8 mouse cellular contexts compared by ENCODE assay signal in the genomic region with DNA sequence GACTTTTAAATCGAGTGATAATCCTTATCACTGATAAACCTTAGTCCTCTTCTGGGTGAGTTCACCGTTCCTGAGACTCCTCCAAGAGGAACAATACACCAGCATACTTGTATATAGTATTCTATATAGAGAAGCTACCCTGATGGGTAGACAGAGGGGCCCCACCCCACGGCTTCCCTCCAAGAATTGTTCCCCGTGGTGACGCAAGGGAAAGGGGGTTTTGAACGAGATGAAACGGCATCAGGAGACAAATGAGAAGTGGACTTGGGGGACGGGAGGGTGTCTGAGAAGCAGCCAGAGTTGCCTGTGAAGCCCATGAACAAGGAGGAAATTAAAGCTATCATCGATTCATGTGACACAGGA. TPM values are rescaled to one million over a fixed set of nuclear protein-coding genes. Genes with fewer than 3 reads are reported as not detected.
DNase-seq lines count a peak whose midpoint lies in the region; ATAC-seq and TF ChIP-seq lines count a peak whose summit lies in the region.

No protein-coding gene starts in this region.

- peak; percentile 19 for DNase-seq in kidney, adult 11 months
- DNase-seq in kidney, postnatal 14 days: no peak
- peak; percentile 82 for DNase-seq in MEL (ENCODE audit: low read depth, low spot score)
- DNase-seq in forebrain, embryonic 10.5 days (ENCODE audit: extremely low spot score, low spot score): no peak
- no peak for DNase-seq in frontal cortex, postnatal 10 days (ENCODE audit: low spot score in 2 of 2)
- DNase-seq in testis, postnatal 10 days (ENCODE audit: low spot score): no peak

- H3K4me3 ChIP-seq in MEL (ENCODE audit: control insufficient read depth in 1 of 2, insufficient read depth in 1 of 2, low read depth in 2 of 2, low read length in 2 of 2): peak overlapping the region; percentile 54 to 90
- H3K4me3 ChIP-seq in forebrain, embryonic 10.5 days: peak overlapping the region; percentile 95
- peak overlapping the region; percentile 64 for H3K4me3 ChIP-seq in intestine, postnatal 0 days (ENCODE audit: low read depth, low read length)
- H3K4me3 ChIP-seq in midbrain, embryonic 12.5 days: peak overlapping the region; percentile 94

- no peak for TF ChIP-seq EP300 in MEL (IDR thresholded peaks at IDR 0.05; ENCODE audit: low read depth in 1 of 2, low read length in 2 of 2)

- no peak for TF ChIP-seq POLR2A in MEL (IDR thresholded peaks at IDR 0.05; ENCODE audit: control insufficient read depth in 1 of 2, insufficient read depth in 1 of 2, low read depth in 1 of 2, low read length in 2 of 2, poor library complexity in 1 of 2)

- H3K4me2 ChIP-seq in intestine, postnatal 0 days (replicated peaks; ENCODE audit: low read depth): peak overlapping the region; percentile 84
- H3K4me2 ChIP-seq in midbrain, embryonic 12.5 days (replicated peaks): peak overlapping the region; percentile 57

- TF ChIP-seq RAD21 in MEL (IDR thresholded peaks at IDR 0.05; ENCODE audit: low read depth, low read length): no peak

- ATAC-seq in intestine, postnatal 0 days: peak; percentile 21; the same call in 1 of the 2 replicates
- ATAC-seq in midbrain, embryonic 12.5 days (ENCODE audit: low FRiP score, low read depth): peak; percentile 57

- peak overlapping the region; percentile 60 for H3K9ac ChIP-seq in MEL (ENCODE audit: control insufficient read depth, low read depth, low read length, poor library complexity, severe bottlenecking)
- peak overlapping the region; percentile 90; the same call in 1 of the 2 replicates for H3K9ac ChIP-seq in intestine, postnatal 0 days (ENCODE audit: low read depth, low read length)
- peak overlapping the region; percentile 95; the same call in 1 of the 2 replicates for H3K9ac ChIP-seq in midbrain, embryonic 12.5 days (replicated peaks)

- 16% methylated on average over 9 of the region's 9 CpGs for WGBS in forebrain, embryonic 10.5 days
- 5% methylated on average over 9 of the region's 9 CpGs for WGBS in intestine, postnatal 0 days
- WGBS in midbrain, embryonic 12.5 days: 12% methylated on average over 9 of the region's 9 CpGs

- H3K4me1 ChIP-seq in MEL (ENCODE audit: control insufficient read depth in 1 of 2, insufficient read depth in 2 of 2, low read length in 2 of 2): peaks cover 0 to 11% of the 10 kb centered on the region in 2 experiments; a peak in 3 of 4 replicates
- peaks cover 26% of the 10 kb centered on the region for H3K4me1 ChIP-seq in forebrain, embryonic 10.5 days
- H3K4me1 ChIP-seq in intestine, postnatal 0 days (replicated peaks; ENCODE audit: control insufficient read depth, insufficient read depth, low read length): no peaks in the 10 kb centered on the region
- H3K4me1 ChIP-seq in midbrain, embryonic 12.5 days: peaks cover 18% of the 10 kb centered on the region

- peak overlapping the region; percentile 63 for H3K27ac ChIP-seq in MEL (ENCODE audit: control insufficient read depth, low read depth, low read length)
- H3K27ac ChIP-seq in forebrain, embryonic 10.5 days: peak overlapping the region; percentile 97
- no peak overlapping the region for H3K27ac ChIP-seq in intestine, postnatal 0 days (ENCODE audit: low read depth, low read length)
- H3K27ac ChIP-seq in midbrain, embryonic 12.5 days (replicated peaks): no peak overlapping the region

- peaks cover 21% of the 10 kb centered on the region for H3K79me2 ChIP-seq in MEL (ENCODE audit: control insufficient read depth, insufficient read depth, low read length, poor library complexity)

- H3K27me3 ChIP-seq in MEL (ENCODE audit: control insufficient read depth in 1 of 2, insufficient read depth in 2 of 2, low read length in 2 of 2): no peaks in the 10 kb centered on the region
- H3K27me3 ChIP-seq in forebrain, embryonic 10.5 days (ENCODE audit: poor library complexity, severe bottlenecking): peaks cover 39% of the 10 kb centered on the region
- H3K27me3 ChIP-seq in intestine, postnatal 0 days (replicated peaks; ENCODE audit: control insufficient read depth, insufficient read depth, low read length): 0 out of 2 replicates have a peak, but pooled peaks cover 4% of the 10 kb centered on the region
- H3K27me3 ChIP-seq in midbrain, embryonic 12.5 days: peaks cover 30% of the 10 kb centered on the region

- H3K9me3 ChIP-seq in MEL (replicated peaks; ENCODE audit: insufficient read depth, low read length): no peaks in the 10 kb centered on the region
- no peaks in the 10 kb centered on the region for H3K9me3 ChIP-seq in forebrain, embryonic 10.5 days
- no peaks in the 10 kb centered on the region for H3K9me3 ChIP-seq in intestine, postnatal 0 days (ENCODE audit: control insufficient read depth)
- no peaks in the 10 kb centered on the region for H3K9me3 ChIP-seq in midbrain, embryonic 12.5 days

- TF ChIP-seq CTCF in MEL (IDR thresholded peaks at IDR 0.05 in 2 of 3, conservative IDR thresholded peaks at IDR 0.05 in 1 of 3; ENCODE audit: control insufficient read depth in 1 of 3, insufficient read depth in 1 of 3, low read depth in 2 of 3, low read length in 3 of 3, poor library complexity in 1 of 3, severe bottlenecking in 1 of 3): no peak
- no peak for TF ChIP-seq CTCF in intestine, postnatal 0 days (IDR thresholded peaks at IDR 0.05; ENCODE audit: low read depth)

- peaks cover 0 to 17% of the 10 kb centered on the region in 2 experiments; a peak in 2 of 4 replicates for H3K36me3 ChIP-seq in MEL (ENCODE audit: control insufficient read depth in 1 of 2, insufficient read depth in 2 of 2, low read length in 2 of 2)
- peaks cover 18% of the 10 kb centered on the region for H3K36me3 ChIP-seq in forebrain, embryonic 10.5 days (replicated peaks)
- peaks cover 4% of the 10 kb centered on the region; the same call in 1 of the 2 replicates for H3K36me3 ChIP-seq in intestine, postnatal 0 days (ENCODE audit: control insufficient read depth, insufficient read depth)
- peaks cover 9% of the 10 kb centered on the region for H3K36me3 ChIP-seq in midbrain, embryonic 12.5 days

TF ChIP-seq in MEL, 35 proteins besides CTCF, POLR2A, EP300 and RAD21:
- TF ChIP-seq MYB (IDR thresholded peaks at IDR 0.05; ENCODE audit: low read depth, low read length) (no peak), ETS1 (IDR thresholded peaks at IDR 0.05; ENCODE audit: low read depth, low read length) (0 out of 2 replicates have a peak, but pooled peaks have one; percentile 49), MXI1 (IDR thresholded peaks at IDR 0.05; ENCODE audit: low read depth, low read length) (peak; percentile 14; the same call in 1 of the 2 replicates)

RNA-seq across cellular contexts. Expression of a gene that starts 0.3 kb away (rescaled TPM):
- 2.9 and 3.1 TPM in 2 replicates for total RNA-seq in MEL (2012; rRNA removed)
- polyA plus RNA-seq in MEL (2012; ENCODE audit: insufficient read depth in 1 of 2, insufficient read length in 2 of 2, low read depth in 1 of 2, low replicate concordance in 2 of 2, missing spikeins in 1 of 2): 1 to 10 TPM in 1 of 2 experiments, not detected in 1; 2.4 TPM
- 1.1 and 1.3 TPM in 2 replicates for polyA plus RNA-seq in forebrain, embryonic 10.5 days (2016; fragmentation: Nextera tagmentation; extraction: Ambion mirVana)
- polyA plus RNA-seq in intestine, postnatal 0 days (2015; fragmentation: Nextera tagmentation; extraction: Ambion mirVana): 0.82 and 1.1 TPM in 2 replicates
- polyA plus RNA-seq in midbrain, embryonic 12.5 days (2016; fragmentation: Nextera tagmentation; extraction: Ambion mirVana): 1.5 and 1.6 TPM in 2 replicates

RNA-seq across cellular contexts. Expression of a gene that starts 0.3 kb away (rescaled TPM):
- total RNA-seq in MEL (2012; rRNA removed): 41.9 and 49.7 TPM in 2 replicates
- polyA plus RNA-seq in MEL (2012; ENCODE audit: insufficient read depth in 1 of 2, insufficient read length in 2 of 2, low read depth in 1 of 2, low replicate concordance in 2 of 2, missing spikeins in 1 of 2): 10 to 100 TPM in 1 of 2 experiments, not detected in 1; 39.2 TPM
- polyA plus RNA-seq in forebrain, embryonic 10.5 days (2016; fragmentation: Nextera tagmentation; extraction: Ambion mirVana): 133 and 146 TPM in 2 replicates
- polyA plus RNA-seq in intestine, postnatal 0 days (2015; fragmentation: Nextera tagmentation; extraction: Ambion mirVana): 43.8 and 48.6 TPM in 2 replicates
- polyA plus RNA-seq in midbrain, embryonic 12.5 days (2016; fragmentation: Nextera tagmentation; extraction: Ambion mirVana): 118 and 130 TPM in 2 replicates

RNA-seq across cellular contexts. Expression of a gene that starts 25.1 kb away (rescaled TPM):
- not detected in 2 replicates for total RNA-seq in MEL (2012; rRNA removed)
- polyA plus RNA-seq in MEL (2012; ENCODE audit: insufficient read depth in 1 of 2, insufficient read length in 2 of 2, low read depth in 1 of 2, low replicate concordance in 2 of 2, missing spikeins in 1 of 2): not detected
- 0.10 TPM in 2 replicates for polyA plus RNA-seq in forebrain, embryonic 10.5 days (2016; fragmentation: Nextera tagmentation; extraction: Ambion mirVana)
- polyA plus RNA-seq in intestine, postnatal 0 days (2015; fragmentation: Nextera tagmentation; extraction: Ambion mirVana): 0.16 TPM in 2 replicates
- polyA plus RNA-seq in midbrain, embryonic 12.5 days (2016; fragmentation: Nextera tagmentation; extraction: Ambion mirVana): 0.20 and 0.32 TPM in 2 replicates

RNA-seq across cellular contexts. Expression of a gene that starts 56.5 kb away (rescaled TPM):
- total RNA-seq in MEL (2012; rRNA removed): 12.2 and 12.3 TPM in 2 replicates
- polyA plus RNA-seq in MEL (2012; ENCODE audit: insufficient read depth in 1 of 2, insufficient read length in 2 of 2, low read depth in 1 of 2, low replicate concordance in 2 of 2, missing spikeins in 1 of 2): 10 to 100 TPM in 1 of 2 experiments, not detected in 1; 12.4 TPM
- polyA plus RNA-seq in forebrain, embryonic 10.5 days (2016; fragmentation: Nextera tagmentation; extraction: Ambion mirVana): 14.2 and 14.6 TPM in 2 replicates
- polyA plus RNA-seq in intestine, postnatal 0 days (2015; fragmentation: Nextera tagmentation; extraction: Ambion mirVana): 12.2 and 15.2 TPM in 2 replicates
- 14.7 and 15.8 TPM in 2 replicates for polyA plus RNA-seq in midbrain, embryonic 12.5 days (2016; fragmentation: Nextera tagmentation; extraction: Ambion mirVana)

Comparison
In these comparisons a context has a peak if more than half of its experiments do, and no peak if none do; other contexts are left out.
1. DNase-seq: peak in kidney, adult 11 months (single experiment) and MEL (single experiment); none in kidney, postnatal 14 days (single experiment), forebrain, embryonic 10.5 days (single experiment), frontal cortex, postnatal 10 days (0 of 2) and testis, postnatal 10 days (single experiment).
2. H3K27ac ChIP-seq: peak in MEL (single experiment) and forebrain, embryonic 10.5 days (single experiment); none in intestine, postnatal 0 days (single experiment) and midbrain, embryonic 12.5 days (single experiment).
3. Peak in every context shown above with its lines, with median percentiles within 50 percentile points of each other: H3K4me3 ChIP-seq and H3K9ac ChIP-seq.